Mouse (Mus musculus) kidney, postnatal 4 days (tissue): ENCODE results near the gene Tnfaip8l1.

ENCODE experiments used
- DNase-seq, 2 experiments: peaks; one replicate each; pipeline ENCODE4 v3.0.0; 2021; ENCODE audit warnings: mixed read lengths in 2 of 2

Tnfaip8l1 gene

DNA sequence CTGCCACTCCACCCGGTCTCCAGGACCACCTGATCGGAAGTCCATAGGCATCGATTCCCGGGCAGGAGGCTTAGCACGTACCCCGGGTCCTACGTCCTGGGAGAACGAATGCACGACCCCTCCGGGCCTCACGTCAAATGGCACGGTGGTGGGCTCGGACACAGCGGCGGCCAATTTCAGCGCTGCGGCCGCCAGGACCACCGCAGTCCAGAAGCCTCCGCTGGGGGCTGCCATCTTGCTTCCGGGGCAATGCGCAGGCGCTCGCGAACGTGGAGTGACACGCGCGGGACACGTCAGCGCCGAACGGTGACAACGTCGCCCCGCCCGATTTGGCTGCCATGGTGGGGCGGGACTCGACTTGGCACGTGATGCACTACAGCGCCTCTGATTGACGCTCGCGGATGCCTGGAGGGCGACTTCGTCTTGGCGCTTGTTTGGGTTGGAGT lies 21.4 kb downstream of the Tnfaip8l1 start, which contains the start of gene Mydgf:
Gene Mydgf (minus strand): TSS at position 263 of the 446 bp plus-strand sequence.
- DNase-seq, result peak; percentile 97 to 98

- peak; percentile 74 to 83 for DNase-seq
Measured at GRCm38 (mm10) chr17:56185281-56186141, 23.2 kb downstream of the Tnfaip8l1 start.

- no peak for DNase-seq
Measured at GRCm38 (mm10) chr17:56191266-56191665, 29.0 kb downstream of the Tnfaip8l1 start.

DNA sequence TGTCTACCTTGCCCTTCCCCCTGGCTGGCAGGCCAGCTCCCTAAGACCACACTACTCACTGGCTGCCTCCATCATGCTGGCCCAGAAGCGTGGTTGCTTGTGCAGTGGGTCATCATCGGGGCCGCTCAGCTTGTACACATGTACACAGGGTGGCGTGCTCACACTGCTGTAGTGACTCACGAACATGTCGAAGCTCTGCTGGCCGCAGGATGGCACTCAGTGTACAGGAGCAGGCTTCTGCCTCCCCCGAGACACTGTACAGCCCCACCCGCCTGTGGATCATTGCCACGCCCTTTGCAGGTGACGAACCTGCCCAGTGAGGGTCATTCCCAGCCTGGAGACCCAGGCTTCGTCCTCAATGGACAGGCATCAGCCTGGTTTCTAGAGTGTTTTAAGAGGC lies 32.1 kb downstream of the Tnfaip8l1 start:
- no peak for DNase-seq

GRCm38 (mm10) chr17:56194765-56195164 lies 32.5 kb downstream of the Tnfaip8l1 start:
- peak; percentile 23 to 42 for DNase-seq

DNA sequence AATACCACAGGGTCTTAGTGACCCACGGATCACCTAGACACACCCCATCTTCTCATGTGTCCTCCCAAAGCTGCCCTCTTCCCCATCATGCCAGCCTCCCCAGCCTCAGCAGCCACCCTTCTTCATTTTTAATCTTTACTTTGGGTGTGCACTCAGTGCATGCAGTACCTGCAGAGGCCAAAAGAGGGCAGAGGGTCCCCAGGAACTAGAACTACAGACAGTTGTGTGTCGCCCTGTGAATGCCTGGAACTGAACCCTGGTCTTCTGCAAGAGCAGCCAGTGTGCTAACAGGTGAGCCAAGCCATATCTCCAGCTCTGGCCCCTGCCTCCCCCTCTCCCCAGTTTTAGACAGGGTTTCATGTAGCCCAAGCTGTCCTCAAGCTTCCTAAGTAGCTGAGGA lies 34.6 kb downstream of the Tnfaip8l1 start:
- peak; percentile 31 to 36 for DNase-seq

DNA sequence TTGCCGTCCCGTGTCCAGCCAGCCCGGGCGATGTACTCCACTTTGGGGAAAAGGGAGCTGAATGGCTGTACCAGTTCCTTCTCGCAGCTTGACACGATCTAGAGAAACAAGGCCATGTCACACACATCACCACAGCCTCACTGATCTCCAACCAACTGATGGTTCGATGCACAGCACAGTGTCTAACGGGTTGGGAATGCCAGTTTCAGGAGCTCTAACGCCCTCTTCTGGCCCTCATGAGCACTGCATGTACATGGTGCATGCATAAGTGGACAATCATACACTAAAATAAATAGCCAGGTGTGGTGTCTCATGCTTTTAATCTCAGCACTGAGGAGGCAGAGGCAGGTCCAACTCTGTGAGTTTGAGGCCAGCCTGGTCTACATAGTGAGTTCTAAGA lies 38.3 kb downstream of the Tnfaip8l1 start:
- no peak for DNase-seq

DNA sequence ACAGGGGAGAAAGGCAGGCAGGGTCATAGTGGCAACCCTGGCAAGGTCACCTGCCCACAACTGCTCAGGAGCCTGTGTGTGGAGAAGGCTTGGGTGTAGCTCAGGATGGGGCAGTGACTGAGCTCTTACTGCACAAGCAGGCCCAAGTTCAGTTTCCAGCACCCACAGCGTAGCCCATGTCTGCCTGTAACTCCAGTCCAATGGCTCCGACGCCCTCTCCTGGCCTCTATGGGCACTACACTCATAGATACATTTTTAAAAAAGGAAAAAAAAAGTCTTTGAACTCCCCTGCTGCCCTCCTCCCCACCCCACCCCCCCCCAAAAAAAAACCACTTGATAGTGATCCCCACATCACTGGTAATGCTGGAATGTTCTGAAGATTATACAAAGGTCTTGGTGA lies 39.4 kb downstream of the Tnfaip8l1 start:
- DNase-seq, result no peak

- DNase-seq, result no peak
Measured at GRCm38 (mm10) chr17:56202476-56202875, 40.2 kb downstream of the Tnfaip8l1 start.

DNA sequence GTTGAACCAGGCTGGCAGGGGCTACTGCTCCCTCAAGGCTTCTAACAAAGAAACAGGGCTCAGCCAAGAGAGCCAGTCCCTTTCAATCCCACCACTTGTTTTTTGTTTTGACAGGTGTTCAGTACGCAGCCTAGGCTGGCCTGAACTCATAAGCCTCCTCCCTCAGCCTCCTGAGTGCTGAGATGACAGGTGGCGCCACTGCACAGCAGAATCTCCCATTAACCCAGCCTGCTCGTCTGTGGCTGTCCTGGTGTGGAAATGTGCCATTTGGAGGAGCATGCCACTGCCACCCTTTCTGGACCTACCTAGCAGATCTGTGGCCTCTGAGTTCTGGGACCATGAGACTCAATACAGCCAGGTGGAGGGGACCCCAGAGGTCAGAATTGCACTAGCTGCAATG lies 41.5 kb downstream of the Tnfaip8l1 start:
- DNase-seq, result peak in 1 of 2 experiments; percentile 31

- DNase-seq, result no peak
Measured at GRCm38 (mm10) chr17:56206276-56206884, 44.1 kb downstream of the Tnfaip8l1 start.

DNA sequence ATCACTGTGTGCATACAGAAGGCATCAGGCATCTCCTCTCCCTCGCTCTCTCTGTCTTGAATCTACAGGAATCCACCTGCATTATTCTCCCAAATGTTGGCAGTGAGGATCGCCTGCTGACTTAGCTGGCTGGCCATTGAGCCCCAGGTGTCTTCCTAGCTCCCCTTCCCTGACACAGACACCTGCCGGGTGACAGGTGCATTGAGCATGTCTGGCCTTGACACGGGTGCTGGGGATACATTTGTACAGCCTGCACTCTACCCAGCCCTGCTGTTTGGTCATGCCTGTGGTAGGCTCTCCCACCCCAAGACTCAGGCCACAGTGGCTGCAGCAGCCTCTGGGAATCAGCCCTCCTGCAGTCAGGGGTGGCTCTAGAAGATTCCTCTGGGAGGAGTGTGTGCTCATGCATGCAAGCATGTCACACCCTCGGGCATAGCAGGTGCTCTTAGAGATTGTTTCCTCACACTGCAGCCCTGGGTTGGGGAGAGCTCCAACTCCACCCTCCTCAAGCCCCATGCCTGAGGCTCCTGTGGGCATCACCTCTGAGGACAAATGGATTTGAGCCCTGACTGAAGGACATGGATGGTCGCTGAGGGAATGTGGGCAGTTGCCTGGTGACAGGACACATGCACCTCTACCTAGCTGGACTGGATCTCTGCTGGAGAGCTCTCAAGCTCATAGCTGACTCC lies 44.9 kb downstream of the Tnfaip8l1 start:
- no peak for DNase-seq

DNA sequence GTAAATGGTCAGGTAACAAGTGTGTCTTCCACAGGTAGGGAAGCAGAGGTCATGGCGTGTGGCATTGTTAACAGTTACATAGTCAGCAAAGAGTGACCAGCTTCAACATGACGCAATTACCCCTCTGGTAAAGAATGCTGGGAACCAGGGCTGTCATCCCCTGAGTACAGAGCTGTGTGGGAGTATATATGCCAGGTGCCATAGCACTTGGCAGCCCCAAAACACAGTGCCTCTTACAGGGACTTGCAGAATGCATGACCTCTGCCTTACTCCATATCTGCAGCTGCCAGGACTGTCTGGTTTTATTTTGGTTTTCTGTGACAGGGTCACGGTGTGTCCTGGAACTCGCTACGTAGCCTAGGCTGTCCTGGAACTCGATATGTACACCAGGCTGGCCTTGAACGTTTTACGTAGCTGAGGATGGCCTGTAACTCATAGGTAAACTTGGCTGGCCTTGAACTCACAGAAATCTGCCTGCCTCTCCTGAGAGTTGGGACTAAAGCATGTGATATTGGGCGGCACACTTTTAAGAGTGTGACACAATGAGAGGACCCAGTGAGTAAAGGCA lies 45.8 kb downstream of the Tnfaip8l1 start:
- no peak for DNase-seq

GRCm38 (mm10) chr17:56208821-56209220 lies 46.5 kb downstream of the Tnfaip8l1 start:
- no peak for DNase-seq

GRCm38 (mm10) chr17:56211090-56211489 lies 48.8 kb downstream of the Tnfaip8l1 start:
- peak in 1 of 2 experiments; percentile 21 for DNase-seq

DNA sequence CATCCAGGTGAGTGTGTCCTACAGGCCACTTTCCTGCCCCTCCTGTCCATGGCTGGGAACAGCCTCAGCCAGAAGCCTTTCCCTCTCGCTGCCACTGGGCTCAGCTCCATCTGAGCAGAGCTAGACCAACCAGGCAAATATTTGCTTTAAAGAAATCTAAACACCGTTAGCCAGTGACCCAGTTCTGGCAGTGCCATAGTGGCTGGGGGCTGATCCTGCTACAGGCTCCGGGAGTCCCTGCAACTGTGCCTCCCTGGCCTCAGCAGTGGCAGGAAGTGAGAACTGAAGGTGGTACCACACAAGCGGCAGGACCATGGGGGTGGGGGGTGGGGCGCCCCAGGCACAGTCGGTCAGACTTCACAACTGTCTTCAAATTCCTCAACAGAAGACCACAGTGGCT lies 50.4 kb downstream of the Tnfaip8l1 start:
- DNase-seq, result peak in 1 of 2 experiments; percentile 11

- no peak for DNase-seq
Measured at GRCm38 (mm10) chr17:56214229-56214628, 52.0 kb downstream of the Tnfaip8l1 start.

- DNase-seq, result no peak
Measured at GRCm38 (mm10) chr17:56217670-56218069, 55.4 kb downstream of the Tnfaip8l1 start.

DNA sequence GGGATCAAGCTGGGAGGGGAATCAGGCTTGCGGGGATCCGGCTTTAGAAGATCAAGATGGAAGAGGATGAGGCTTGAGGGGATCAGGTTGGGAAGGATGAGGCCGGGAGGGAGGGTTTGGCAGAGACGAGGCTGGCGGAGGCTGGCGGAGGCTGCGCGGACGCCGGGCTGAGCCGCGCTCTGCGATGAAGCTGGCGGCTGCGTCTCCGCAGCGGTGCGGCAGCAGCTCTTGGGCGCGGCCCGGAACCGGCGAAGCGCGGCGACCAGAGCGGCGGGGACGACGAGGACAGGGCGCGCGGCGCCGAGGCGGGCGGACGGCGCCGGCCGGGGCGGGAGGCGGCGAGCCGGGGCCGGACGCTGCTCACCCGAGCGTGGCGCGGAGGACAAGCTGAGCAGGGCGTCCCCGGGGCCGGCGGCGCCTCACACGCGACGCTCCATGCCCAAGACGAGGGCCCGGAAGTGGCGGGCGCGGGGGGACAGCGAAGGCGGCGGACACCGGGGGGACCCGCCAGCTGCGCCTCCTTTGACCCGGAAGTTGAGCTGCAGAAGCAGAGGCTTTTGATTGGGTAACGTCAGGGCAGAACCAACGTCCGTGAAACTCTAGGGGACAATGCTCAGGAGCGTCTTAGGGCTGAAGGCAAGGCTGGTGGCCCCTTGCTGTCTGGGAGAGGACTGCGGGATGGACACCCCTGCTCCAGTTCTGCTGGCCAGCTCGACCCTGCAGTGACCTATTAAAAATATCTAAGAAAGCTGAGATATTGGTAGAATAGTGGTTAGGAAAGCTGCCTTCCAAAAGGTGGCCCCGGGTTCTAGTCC lies 56.3 kb downstream of the Tnfaip8l1 start, which contains the start of gene Dpp9:
Gene Dpp9 (minus strand): TSS at position 529 of the 815 bp plus-strand sequence.
- DNase-seq, result peak; percentile 87 to 94

DNA sequence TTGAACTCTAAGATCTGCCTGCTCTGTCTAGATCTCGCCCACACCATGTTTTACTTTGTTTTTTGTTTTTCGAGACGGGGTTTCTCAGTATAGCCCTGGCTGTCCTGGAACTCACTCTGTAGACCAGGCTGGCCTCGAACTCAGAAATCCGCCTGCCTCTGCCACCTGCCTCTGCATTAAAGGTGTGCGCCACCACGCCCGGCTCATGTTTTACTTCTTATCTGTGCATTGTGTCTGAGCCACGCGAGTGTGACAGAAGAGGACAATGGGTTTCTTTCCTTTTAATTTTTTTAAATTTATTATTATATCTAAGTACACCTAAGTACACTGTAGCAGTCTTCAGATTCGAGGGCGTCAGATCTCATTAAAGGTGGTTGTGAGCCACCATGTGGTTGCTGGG lies 57.0 kb downstream of the Tnfaip8l1 start:
- DNase-seq, result no peak

GRCm38 (mm10) chr17:56219805-56220204 lies 57.5 kb downstream of the Tnfaip8l1 start:
- peak in 1 of 2 experiments; percentile 30 for DNase-seq
